Mouse (Mus musculus) kidney, adult 2 months (tissue): ENCODE measurements around the gene Thop1.

Experiments used
- CTCF ChIP-seq: fragments of 200-500 bp; conservative IDR thresholded peaks from 2 replicates; pipeline ENCODE4 v1.5.1; 2011; ENCODE audit warnings: low read depth, mild to moderate bottlenecking, control low read depth, low read length, moderate library complexity, mixed read lengths; ENCODE audit not compliant: insufficient read depth, insufficient read length
- POLR2A ChIP-seq: fragments of 200-500 bp; IDR thresholded peaks from one replicate; pipeline ENCODE4 v1.6.1; 2011; ENCODE audit warnings: low read depth, low read length, control low read depth

DNA sequence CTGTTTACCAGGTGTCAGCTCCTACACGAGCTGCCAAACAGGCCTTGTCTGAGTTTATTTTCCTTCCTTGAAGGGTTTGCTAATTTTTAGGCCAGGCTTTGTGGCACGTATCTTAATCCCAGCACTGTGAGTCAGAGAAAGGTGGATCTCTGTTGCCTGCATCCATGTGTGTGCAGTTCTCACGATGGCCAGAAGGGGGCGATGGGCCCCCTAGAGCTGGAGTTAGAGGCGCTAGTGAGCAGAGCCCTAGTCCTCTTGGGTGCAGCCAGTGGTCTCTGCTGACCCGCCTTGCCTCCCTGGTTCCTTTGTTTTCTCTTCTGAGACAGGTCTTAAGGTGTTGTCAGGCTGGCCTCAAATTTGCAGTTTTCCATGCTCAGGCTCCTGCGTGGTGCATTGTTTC lies 3.6 kb downstream of the Thop1 start:
- TF ChIP-seq POLR2A (no peak), CTCF (peak; percentile 48)
